Mouse (Mus musculus) lung, embryonic 14.5 days (tissue): Measurements from ENCODE around the gene Padi2. TPM values are rescaled to one million over a fixed set of nuclear protein-coding genes. Genes with fewer than 3 reads are reported as not detected.

Source experiments
- ATAC-seq: fragments of 200-750 bp; cut with Nextera tagmentation; 2 replicates; pipeline ENCODE4 v1.8.0; 2017; ENCODE audit warnings: mild to moderate bottlenecking, moderate TSS enrichment, moderate library complexity; ENCODE audit not compliant: insufficient read depth
- DNase-seq: peaks from one replicate; pipeline ENCODE4 v3.0.0-alpha.2; 2015
- H3K27ac ChIP-seq: fragments of 300-500 bp; sonication (generic); 2 replicates; pipeline ENCODE4 v1.5.1; 2014; ENCODE audit warnings: low read depth, mild to moderate bottlenecking, moderate library complexity
- H3K27me3 ChIP-seq: fragments of 300-500 bp; sonication (generic); 2 replicates; pipeline ENCODE4 v1.6.1; 2014; ENCODE audit warnings: low read length, control low read depth; ENCODE audit not compliant: insufficient read depth
- H3K36me3 ChIP-seq: fragments of 300-500 bp; sonication (generic); 2 replicates; pipeline ENCODE4 v1.6.1; 2014; ENCODE audit warnings: control low read depth; ENCODE audit not compliant: insufficient read depth
- H3K4me1 ChIP-seq: fragments of 300-500 bp; sonication (generic); 2 replicates; pipeline ENCODE4 v1.6.1; 2014; ENCODE audit warnings: antibody characterized with exemption, control low read depth; ENCODE audit not compliant: insufficient read depth
- H3K4me2 ChIP-seq: fragments of 300-500 bp; sonication (generic); 2 replicates; pipeline ENCODE4 v1.6.1; 2014; ENCODE audit warnings: mild to moderate bottlenecking
- H3K4me3 ChIP-seq: fragments of 300-500 bp; sonication (generic); 2 replicates; pipeline ENCODE4 v1.5.1; 2014; ENCODE audit warnings: low read depth, low read length
- H3K9ac ChIP-seq: fragments of 300-500 bp; sonication (generic); 2 replicates; pipeline ENCODE4 v1.6.1; 2014
- H3K9me3 ChIP-seq: fragments of 300-500 bp; sonication (generic); 2 replicates; pipeline ENCODE4 v1.6.1; 2016; ENCODE audit warnings: low read depth, low read length, control low read depth
- CTCF ChIP-seq: IDR thresholded peaks from 2 replicates; pipeline ENCODE4 v1.5.1; 2016; ENCODE audit warnings: antibody characterized with exemption, low read depth
- WGBS: fragments of 180-500 bp; shearing (Covaris S2); extraction: QIAGEN DNeasy Blood & Tissue Kit; methylation state at CpG from one replicate; pipeline ENCODE4 v1.1.7; 2014; 5-methylcytosine and 5-hydroxymethylcytosine counted together
- polyA plus RNA-seq: library from polyadenylated mRNA; unstranded; fragments of >200 nt; fragmentation: Nextera tagmentation; extraction: Ambion mirVana; gene quantifications from 2 replicates; pipeline ENCODE4 v1.2.1, GENCODE M21; 2014

Gene Padi2
- 1.1 and 1.8 TPM in 2 replicates for polyA plus RNA-seq

DNA sequence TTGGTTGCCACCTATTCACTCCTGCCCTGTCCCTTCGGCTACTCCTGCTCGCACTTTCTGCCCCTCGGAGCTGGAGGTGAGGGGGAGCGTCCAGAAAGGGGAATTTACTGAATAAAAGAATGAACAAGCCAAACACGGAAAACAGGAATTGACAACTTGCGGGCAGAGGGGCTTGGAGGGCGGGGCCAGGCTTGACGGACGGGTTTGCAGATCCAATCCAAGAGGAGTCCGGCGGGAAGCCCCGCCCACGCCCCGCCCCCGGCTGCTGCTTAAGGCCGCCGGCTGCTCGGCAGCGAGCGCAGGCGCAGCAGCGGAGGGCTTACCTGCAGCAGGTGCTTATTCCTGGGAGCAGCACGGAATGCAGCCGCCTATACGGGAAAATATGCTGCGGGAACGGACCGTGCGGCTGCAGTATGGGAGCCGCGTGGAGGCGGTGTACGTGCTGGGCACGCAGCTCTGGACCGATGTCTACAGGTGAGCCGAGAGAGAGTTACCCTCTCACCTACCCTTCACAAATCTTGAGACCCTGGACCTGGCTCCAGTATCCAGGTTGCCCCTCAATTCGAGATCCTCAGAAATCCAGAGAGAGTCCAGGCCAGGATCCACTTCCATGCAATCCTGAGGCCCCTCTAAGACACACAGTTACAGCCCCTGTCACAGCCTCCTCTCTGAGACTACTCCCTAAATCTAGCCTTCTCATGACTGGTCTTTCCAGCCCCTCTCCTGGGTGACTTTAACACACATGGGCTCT is at the start of gene Padi2:
Gene Padi2, plus strand, starts transcription at position 269 of the 751 bp plus-strand sequence.
- H3K9ac ChIP-seq = no peak within 1 kb of the TSS
- ATAC-seq (peak; percentile 71), DNase-seq (peak; percentile 90)
- H3K4me2 ChIP-seq = peak within 1 kb of the TSS; percentile 67
- TF ChIP-seq CTCF = no peak
- H3K27me3 ChIP-seq = peaks cover 11% of the 10 kb centered on the region
- peak within 1 kb of the TSS; percentile 32 for H3K4me3 ChIP-seq
- no peaks in the 10 kb centered on the region for H3K9me3 ChIP-seq
- H3K36me3 ChIP-seq = no peaks in the 10 kb centered on the region
- WGBS = 1% methylated on average over 37 of the region's 37 CpGs
- H3K4me1 ChIP-seq = no peaks in the 10 kb centered on the region
- H3K27ac ChIP-seq = no peak within 1 kb of the TSS

DNA sequence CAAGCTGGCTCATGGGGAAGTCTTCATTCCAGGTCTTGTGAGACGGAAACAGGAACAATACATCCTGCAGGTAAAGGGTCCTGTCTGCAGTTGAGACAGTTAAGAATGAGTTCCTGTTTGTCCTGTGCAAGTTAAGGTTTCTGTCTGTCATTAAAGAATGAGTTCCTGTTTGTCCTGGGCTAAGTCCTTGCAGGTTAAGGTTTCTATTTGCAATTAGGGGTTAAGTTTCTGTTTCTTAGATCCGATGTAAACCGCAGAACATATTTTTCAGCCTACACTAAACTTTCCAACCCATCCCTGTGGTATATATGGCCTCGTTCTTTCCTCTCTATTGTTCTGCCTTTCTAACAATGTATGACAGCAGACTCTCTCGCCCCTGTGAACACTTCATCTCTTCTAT is 49.1 kb upstream of the Padi2 start:
- Histone ChIP-seq H3K36me3 (no peaks in the 10 kb centered on the region), H3K9ac (no peak overlapping the region), H3K4me2 (no peak overlapping the region), H3K9me3 (no peaks in the 10 kb centered on the region), H3K27me3 (no peaks in the 10 kb centered on the region), H3K27ac (no peak overlapping the region), H3K4me1 (no peaks in the 10 kb centered on the region; the same call in 1 of the 2 replicates), H3K4me3 (no peak overlapping the region)
- WGBS = 72% methylated on average over 5 of the region's 5 CpGs
- DNase-seq (no peak), ATAC-seq (no peak)
- TF ChIP-seq CTCF = no peak

DNA sequence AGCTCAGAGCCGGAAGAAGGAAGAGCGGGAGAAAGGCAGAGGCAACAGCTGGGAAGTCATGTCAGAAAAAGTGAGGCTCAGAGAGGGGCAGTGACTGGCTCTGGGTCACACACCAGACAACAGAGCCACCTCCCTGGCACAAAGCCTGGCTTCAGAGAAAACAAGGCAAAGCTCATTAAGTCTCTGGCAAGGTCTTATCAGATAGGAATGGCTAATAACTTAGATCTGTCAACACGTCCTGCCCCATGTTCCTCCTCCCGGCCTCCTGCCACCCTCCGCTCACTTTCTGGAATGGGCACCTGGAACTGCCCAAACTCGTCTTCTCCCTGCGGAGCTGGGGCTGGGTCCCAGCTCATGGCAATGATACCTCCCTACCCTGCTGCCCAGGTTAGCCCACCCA is 48.3 kb upstream of the Padi2 start:
- H3K36me3 ChIP-seq = no peaks in the 10 kb centered on the region
- 58% methylated on average over 7 of the region's 7 CpGs for WGBS
- H3K9me3 ChIP-seq = no peaks in the 10 kb centered on the region
- TF ChIP-seq CTCF = no peak
- no peaks in the 10 kb centered on the region; the same call in 1 of the 2 replicates for H3K4me1 ChIP-seq
- H3K27ac ChIP-seq = no peak overlapping the region
- H3K4me3 ChIP-seq = no peak overlapping the region
- H3K27me3 ChIP-seq = no peaks in the 10 kb centered on the region
- H3K4me2 ChIP-seq = no peak overlapping the region
- ATAC-seq = no peak
- no peak overlapping the region for H3K9ac ChIP-seq
- no peak for DNase-seq

DNA sequence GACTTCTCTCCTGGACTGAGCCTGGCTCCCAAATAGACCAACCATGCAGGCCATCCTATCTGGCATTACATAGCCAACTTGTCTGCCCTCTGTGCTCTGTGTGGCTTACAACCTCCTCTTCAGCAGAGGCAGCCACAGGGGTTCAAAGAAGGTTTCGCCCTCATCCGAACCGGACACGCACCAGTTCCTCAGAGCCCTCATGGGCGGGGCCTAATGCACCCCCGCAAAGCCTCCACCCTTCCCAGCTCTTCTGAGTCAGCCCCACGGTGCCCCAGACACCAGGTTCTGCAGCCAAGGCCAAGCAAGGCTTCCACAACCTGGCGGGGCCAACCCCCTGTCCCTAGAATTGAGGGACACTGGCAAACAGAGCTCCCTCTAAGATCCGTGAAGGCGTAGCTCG is 46.9 kb upstream of the Padi2 start:
- H3K4me2 ChIP-seq = no peak overlapping the region
- no peaks in the 10 kb centered on the region for H3K36me3 ChIP-seq
- ATAC-seq (no peak), DNase-seq (no peak)
- H3K9ac ChIP-seq = no peak overlapping the region
- no peak overlapping the region for H3K4me3 ChIP-seq
- no peak overlapping the region for H3K27ac ChIP-seq
- H3K4me1 ChIP-seq = no peaks in the 10 kb centered on the region; the same call in 1 of the 2 replicates
- H3K27me3 ChIP-seq = no peaks in the 10 kb centered on the region
- no peak for TF ChIP-seq CTCF
- H3K9me3 ChIP-seq = no peaks in the 10 kb centered on the region
- WGBS = 77% methylated on average over 11 of the region's 11 CpGs

DNA sequence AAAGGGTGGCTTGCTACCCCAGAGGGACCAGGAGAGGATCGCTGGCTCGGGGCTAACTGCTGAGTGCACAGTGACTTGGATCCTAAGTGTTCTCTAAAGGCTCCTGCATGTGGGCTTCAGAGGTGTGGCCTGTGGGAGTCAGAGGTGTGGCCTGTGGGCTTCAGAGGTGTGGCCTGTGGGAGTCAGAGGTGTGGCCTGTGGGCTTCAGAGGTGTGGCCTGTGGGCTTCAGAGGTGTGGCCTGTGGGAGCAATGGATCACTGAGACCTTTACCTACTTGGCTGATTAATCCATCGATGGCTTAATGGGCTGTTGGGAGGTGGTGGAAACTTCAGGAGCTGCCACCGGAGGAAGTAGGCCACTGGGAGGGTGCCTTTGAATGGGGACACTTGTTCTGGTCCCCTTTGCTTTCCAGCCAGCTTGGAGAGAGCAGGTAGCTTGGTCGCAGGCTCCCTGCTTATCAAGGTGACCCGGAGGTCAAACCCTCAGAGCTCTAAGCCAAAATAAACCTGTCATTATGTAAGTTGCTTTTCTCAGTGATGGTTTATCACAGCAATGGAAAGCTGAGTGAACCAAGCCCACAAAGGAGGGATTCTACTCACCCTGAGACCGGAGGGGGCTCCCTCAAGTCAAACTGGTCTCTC is 45.9 kb upstream of the Padi2 start:
- TF ChIP-seq CTCF = no peak
- Histone ChIP-seq H3K4me2 (no peak overlapping the region; the same call in 1 of the 2 replicates), H3K27me3 (no peaks in the 10 kb centered on the region), H3K36me3 (no peaks in the 10 kb centered on the region), H3K9ac (no peak overlapping the region), H3K4me1 (no peaks in the 10 kb centered on the region; the same call in 1 of the 2 replicates), H3K9me3 (no peaks in the 10 kb centered on the region), H3K27ac (no peak overlapping the region), H3K4me3 (no peak overlapping the region)
- DNase-seq (no peak), ATAC-seq (no peak; the same call in 1 of the 2 replicates)
- 34% methylated on average over 7 of the region's 7 CpGs for WGBS

DNA sequence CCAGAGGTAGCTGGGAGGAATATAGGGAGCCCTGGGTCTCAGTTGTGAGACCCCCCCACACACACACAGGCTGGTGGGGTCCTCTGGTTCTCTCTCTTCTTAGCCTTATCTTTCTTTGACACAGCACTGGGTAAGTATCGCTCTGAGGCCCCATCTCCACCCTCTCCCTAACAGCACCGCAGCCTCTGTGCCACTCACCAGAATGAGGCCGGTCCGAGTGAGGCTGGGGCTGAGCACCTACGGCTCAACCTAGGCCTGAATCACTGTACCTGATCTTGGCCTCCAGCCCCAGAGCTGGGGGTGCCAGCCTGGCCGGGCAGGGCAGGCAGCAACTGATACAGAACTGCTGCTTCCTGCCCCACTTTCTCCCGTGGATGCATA is 45.4 kb upstream of the Padi2 start:
- WGBS = 71% methylated on average over 7 of the region's 7 CpGs
- Histone ChIP-seq H3K4me2 (no peak overlapping the region; the same call in 1 of the 2 replicates), H3K4me3 (no peak overlapping the region), H3K27ac (peak overlapping the region; percentile 46; the same call in 1 of the 2 replicates), H3K9ac (no peak overlapping the region), H3K9me3 (no peaks in the 10 kb centered on the region), H3K27me3 (no peaks in the 10 kb centered on the region), H3K36me3 (no peaks in the 10 kb centered on the region), H3K4me1 (no peaks in the 10 kb centered on the region; the same call in 1 of the 2 replicates)
- no peak for TF ChIP-seq CTCF
- ATAC-seq = peak; percentile 56
- no peak for DNase-seq

DNA sequence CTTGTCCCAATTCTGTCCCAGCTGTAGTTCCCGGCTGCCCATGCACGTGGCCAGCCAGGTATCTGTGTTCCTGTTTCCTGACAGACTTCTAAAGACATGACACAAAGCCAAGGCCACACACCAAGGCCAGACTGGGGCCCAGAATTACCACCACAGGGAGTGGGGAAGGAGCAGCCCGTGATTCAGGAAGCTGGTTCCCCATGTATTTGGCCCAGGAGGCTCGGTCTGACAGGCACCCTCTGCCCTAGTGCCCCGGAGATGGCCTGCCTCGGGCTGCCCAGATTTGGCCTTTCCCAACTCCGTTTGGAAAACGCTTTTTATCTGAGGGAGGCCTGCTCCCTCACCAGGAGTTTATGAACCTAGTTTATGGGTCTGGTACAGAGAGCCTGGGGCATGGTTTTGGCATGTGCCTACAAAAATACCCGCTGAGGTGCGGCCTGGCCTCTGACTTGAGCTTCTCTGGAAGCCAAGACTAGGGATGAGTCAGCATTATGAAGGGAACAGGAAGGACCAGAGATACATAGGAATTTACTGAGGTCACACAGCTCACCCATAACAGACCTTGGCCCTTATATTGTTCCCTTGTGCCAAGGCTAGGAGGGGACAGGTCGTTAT is 44.0 kb upstream of the Padi2 start:
- ATAC-seq (no peak), DNase-seq (no peak)
- Histone ChIP-seq H3K4me1 (no peaks in the 10 kb centered on the region; the same call in 1 of the 2 replicates), H3K27ac (no peak overlapping the region), H3K9me3 (no peaks in the 10 kb centered on the region), H3K36me3 (no peaks in the 10 kb centered on the region), H3K9ac (no peak overlapping the region), H3K27me3 (no peaks in the 10 kb centered on the region), H3K4me3 (no peak overlapping the region), H3K4me2 (no peak overlapping the region)
- WGBS = 73% methylated on average over 11 of the region's 11 CpGs
- no peak for TF ChIP-seq CTCF
